Mouse (Mus musculus): ENCODE measurements around the gene Crebrf. TPM values are rescaled to one million over a fixed set of nuclear protein-coding genes. Genes with fewer than 3 reads are reported as not detected.

Gene Crebrf
- polyA plus RNA-seq, 1 experiment = 0.47 TPM

- no peaks in the 10 kb centered on the region for H3K79me3 ChIP-seq (ENCODE audit: low read depth)
- no peaks in the 10 kb centered on the region for H3K79me2 ChIP-seq (ENCODE audit: control insufficient read depth, insufficient read depth)
- H3K27me3 ChIP-seq (ENCODE audit: control insufficient read depth, insufficient read depth, insufficient read length) = no peaks in the 10 kb centered on the region
- peaks cover 39% of the 10 kb centered on the region for H3K36me3 ChIP-seq (ENCODE audit: control insufficient read depth, insufficient read depth)
- TF ChIP-seq CEBPB (IDR thresholded peaks at IDR 0.05; ENCODE audit: low read depth) = no peak
- no peak for TF ChIP-seq FOSL1 (IDR thresholded peaks at IDR 0.05; ENCODE audit: insufficient read depth, low read length, poor library complexity, severe bottlenecking)
- no peak for TF ChIP-seq MAX (IDR thresholded peaks at IDR 0.05)
- no peak for TF ChIP-seq MYOG (IDR thresholded peaks at IDR 0.05; ENCODE audit: control insufficient read depth, extremely low read depth, insufficient read length)
- TF ChIP-seq USF1 (IDR thresholded peaks at IDR 0.05; ENCODE audit: low read depth) = no peak
- no peak for TF ChIP-seq CTCF (IDR thresholded peaks at IDR 0.05; ENCODE audit: control insufficient read depth, insufficient read depth, insufficient read length)
- H3K4me3 ChIP-seq (ENCODE audit: insufficient read depth, poor library complexity, severe bottlenecking) = no peak overlapping the region
- H3ac ChIP-seq (ENCODE audit: control insufficient read depth, insufficient read length, low read depth) = no peak overlapping the region
Observed at GRCm38 (mm10) chr17:26701565-26701964, 13.9 kb upstream of the Crebrf start.

- H3K79me2 ChIP-seq (ENCODE audit: control insufficient read depth, insufficient read depth) = no peaks in the 10 kb centered on the region
- H3K36me3 ChIP-seq (ENCODE audit: control insufficient read depth, insufficient read depth) = peaks cover 33% of the 10 kb centered on the region
- no peak overlapping the region for H3ac ChIP-seq (ENCODE audit: control insufficient read depth, insufficient read length, low read depth)
- H3K79me3 ChIP-seq (ENCODE audit: low read depth) = no peaks in the 10 kb centered on the region
- no peaks in the 10 kb centered on the region for H3K27me3 ChIP-seq (ENCODE audit: control insufficient read depth, insufficient read depth, insufficient read length)
- TF ChIP-seq FOSL1 (IDR thresholded peaks at IDR 0.05; ENCODE audit: insufficient read depth, low read length, poor library complexity, severe bottlenecking) = no peak
- TF ChIP-seq CEBPB (IDR thresholded peaks at IDR 0.05; ENCODE audit: low read depth) = no peak
- no peak for TF ChIP-seq MYOD1 (IDR thresholded peaks at IDR 0.05; ENCODE audit: control insufficient read depth, insufficient read length, low read depth)
- no peak for TF ChIP-seq CTCF (IDR thresholded peaks at IDR 0.05; ENCODE audit: control insufficient read depth, insufficient read depth, insufficient read length)
- no peak for TF ChIP-seq MYOG (IDR thresholded peaks at IDR 0.05; ENCODE audit: control insufficient read depth, extremely low read depth, insufficient read length)
- no peak for TF ChIP-seq MAX (IDR thresholded peaks at IDR 0.05)
- no peak for TF ChIP-seq USF1 (IDR thresholded peaks at IDR 0.05; ENCODE audit: low read depth)
- no peak overlapping the region for H3K4me3 ChIP-seq (ENCODE audit: insufficient read depth, poor library complexity, severe bottlenecking)
Observed at GRCm38 (mm10) chr17:26702621-26703020, 12.8 kb upstream of the Crebrf start.

GRCm38 (mm10) chr17:26703671-26704070 lies 11.8 kb upstream of the Crebrf start:
- Histone ChIP-seq H3ac (ENCODE audit: control insufficient read depth, insufficient read length, low read depth) (no peak overlapping the region), H3K79me2 (ENCODE audit: control insufficient read depth, insufficient read depth) (no peaks in the 10 kb centered on the region), H3K36me3 (ENCODE audit: control insufficient read depth, insufficient read depth) (peaks cover 23% of the 10 kb centered on the region), H3K79me3 (ENCODE audit: low read depth) (no peaks in the 10 kb centered on the region), H3K4me3 (ENCODE audit: insufficient read depth, poor library complexity, severe bottlenecking) (no peak overlapping the region), H3K27me3 (ENCODE audit: control insufficient read depth, insufficient read depth, insufficient read length) (no peaks in the 10 kb centered on the region)
- TF ChIP-seq FOSL1 (IDR thresholded peaks at IDR 0.05; ENCODE audit: insufficient read depth, low read length, poor library complexity, severe bottlenecking) (no peak), MYOD1 (IDR thresholded peaks at IDR 0.05; ENCODE audit: control insufficient read depth, insufficient read length, low read depth) (no peak), CTCF (IDR thresholded peaks at IDR 0.05; ENCODE audit: control insufficient read depth, insufficient read depth, insufficient read length) (no peak), USF1 (IDR thresholded peaks at IDR 0.05; ENCODE audit: low read depth) (no peak), MYOG (IDR thresholded peaks at IDR 0.05; ENCODE audit: control insufficient read depth, extremely low read depth, insufficient read length) (no peak), CEBPB (IDR thresholded peaks at IDR 0.05; ENCODE audit: low read depth) (no peak), MAX (IDR thresholded peaks at IDR 0.05) (no peak)

- Histone ChIP-seq H3K4me3 (ENCODE audit: insufficient read depth, poor library complexity, severe bottlenecking) (no peak overlapping the region), H3K27me3 (ENCODE audit: control insufficient read depth, insufficient read depth, insufficient read length) (peaks cover 3% of the 10 kb centered on the region), H3K36me3 (ENCODE audit: control insufficient read depth, insufficient read depth) (peaks cover 7% of the 10 kb centered on the region), H3ac (ENCODE audit: control insufficient read depth, insufficient read length, low read depth) (no peak overlapping the region), H3K79me3 (ENCODE audit: low read depth) (no peaks in the 10 kb centered on the region), H3K79me2 (ENCODE audit: control insufficient read depth, insufficient read depth) (no peaks in the 10 kb centered on the region)
- TF ChIP-seq CTCF (IDR thresholded peaks at IDR 0.05; ENCODE audit: control insufficient read depth, insufficient read depth, insufficient read length) (no peak), MYOG (IDR thresholded peaks at IDR 0.05; ENCODE audit: control insufficient read depth, extremely low read depth, insufficient read length) (no peak), MYOD1 (IDR thresholded peaks at IDR 0.05; ENCODE audit: control insufficient read depth, insufficient read length, low read depth) (no peak), FOSL1 (IDR thresholded peaks at IDR 0.05; ENCODE audit: insufficient read depth, low read length, poor library complexity, severe bottlenecking) (no peak), CEBPB (IDR thresholded peaks at IDR 0.05; ENCODE audit: low read depth) (no peak), MAX (IDR thresholded peaks at IDR 0.05) (no peak), USF1 (IDR thresholded peaks at IDR 0.05; ENCODE audit: low read depth) (no peak)
Observed at GRCm38 (mm10) chr17:26705463-26706359, 9.7 kb upstream of the Crebrf start.

DNA sequence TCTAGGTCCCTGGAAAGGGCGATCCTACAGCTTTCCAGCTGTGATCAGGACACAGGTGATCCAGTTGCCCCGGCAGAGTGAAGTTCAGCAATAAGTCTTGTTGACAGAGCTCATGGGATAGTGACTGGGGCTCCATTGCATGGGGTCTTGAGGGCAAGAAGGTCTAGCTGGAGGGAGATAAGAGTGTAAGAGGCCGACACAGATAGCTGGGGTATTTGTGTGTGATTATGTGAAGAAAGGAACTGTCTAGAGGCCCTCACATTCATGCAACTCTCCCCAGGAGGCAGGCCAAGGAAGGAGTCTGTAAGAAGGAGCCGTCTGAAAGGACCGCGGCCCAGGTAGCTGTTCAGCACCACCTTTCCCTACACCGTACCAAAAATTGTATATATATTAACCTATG lies 8.4 kb upstream of the Crebrf start:
- Histone ChIP-seq H3K27me3 (ENCODE audit: control insufficient read depth, insufficient read depth, insufficient read length) (peaks cover 5% of the 10 kb centered on the region), H3K79me3 (ENCODE audit: low read depth) (no peaks in the 10 kb centered on the region), H3K36me3 (ENCODE audit: control insufficient read depth, insufficient read depth) (peaks cover 4% of the 10 kb centered on the region), H3ac (ENCODE audit: control insufficient read depth, insufficient read length, low read depth) (no peak overlapping the region), H3K4me3 (ENCODE audit: insufficient read depth, poor library complexity, severe bottlenecking) (no peak overlapping the region), H3K79me2 (ENCODE audit: control insufficient read depth, insufficient read depth) (no peaks in the 10 kb centered on the region)
- no peak for TF ChIP-seq CTCF (IDR thresholded peaks at IDR 0.05; ENCODE audit: control insufficient read depth, insufficient read depth, insufficient read length)
- TF ChIP-seq USF1 (IDR thresholded peaks at IDR 0.05; ENCODE audit: low read depth) = no peak
- no peak for TF ChIP-seq MAX (IDR thresholded peaks at IDR 0.05)
- TF ChIP-seq MYOG (IDR thresholded peaks at IDR 0.05; ENCODE audit: control insufficient read depth, extremely low read depth, insufficient read length) = no peak
- no peak for TF ChIP-seq CEBPB (IDR thresholded peaks at IDR 0.05; ENCODE audit: low read depth)
- no peak for TF ChIP-seq MYOD1 (IDR thresholded peaks at IDR 0.05; ENCODE audit: control insufficient read depth, insufficient read length, low read depth)
- no peak for TF ChIP-seq FOSL1 (IDR thresholded peaks at IDR 0.05; ENCODE audit: insufficient read depth, low read length, poor library complexity, severe bottlenecking)
